Mouse (Mus musculus): ENCODE data around the gene Rgl2. TPM values are rescaled to one million over a fixed set of nuclear protein-coding genes. Genes with fewer than 3 reads are reported as not detected.
"Not testable (repeated sequence)": the region's sequence is repeated elsewhere in the genome, so short reads cannot be mapped to it uniquely, and the experiment has no call there.

The Rgl2 gene
- polyA plus RNA-seq (2015; fragmentation: Nextera tagmentation; extraction: Ambion mirVana): 10.8 and 11.6 TPM in 2 replicates

DNA sequence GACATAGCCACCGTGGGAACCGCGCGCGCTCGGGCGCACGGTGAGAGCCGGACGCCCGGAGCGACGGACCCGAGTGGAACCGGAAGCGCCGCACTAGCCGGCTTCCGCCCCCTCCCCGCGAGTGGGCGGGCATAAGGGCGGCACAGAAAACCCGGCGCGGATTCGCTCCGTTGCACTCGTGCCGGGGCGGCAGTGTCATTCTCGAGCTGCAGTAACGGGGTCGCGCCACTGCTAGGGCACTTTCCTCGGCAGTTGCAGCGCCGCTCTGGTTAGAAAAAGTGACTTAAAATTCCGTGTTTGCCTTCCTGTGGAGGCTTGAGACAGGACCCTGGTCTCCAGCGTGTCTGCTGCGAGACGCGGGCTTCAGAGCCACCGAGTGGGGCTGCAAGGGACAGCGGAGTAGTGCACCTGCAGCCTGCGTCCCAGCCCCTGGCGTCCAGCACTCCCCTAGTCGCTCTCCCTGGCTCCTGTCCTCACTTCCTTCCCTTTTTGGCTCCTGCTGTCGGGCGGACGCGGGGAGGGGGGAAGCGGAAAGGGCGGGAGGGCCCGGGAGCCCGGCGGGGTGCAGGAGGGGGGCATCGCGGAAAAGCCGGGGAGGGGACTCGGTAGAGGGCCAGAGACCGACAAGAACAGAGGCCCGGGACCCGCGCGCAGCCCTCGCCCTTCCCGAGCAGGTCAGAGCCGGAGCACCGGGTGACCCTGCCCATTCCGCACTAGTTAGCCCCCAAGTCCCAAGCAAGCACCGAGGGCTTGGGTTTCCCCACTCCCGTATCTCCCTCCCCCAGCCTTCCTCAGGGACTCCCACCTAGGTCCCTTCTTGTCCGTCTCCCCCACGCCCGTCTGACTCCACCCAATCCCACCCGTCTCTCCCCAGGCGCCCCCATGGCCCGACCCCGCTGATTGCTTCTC lies at the start of gene Rgl2:
Rgl2 (plus strand) TSS at position 173 of the 909 bp plus-strand sequence.
- Histone ChIP-seq H3K27ac (ENCODE audit: low read depth, low read length) (peak within 1 kb of the TSS; percentile 83), H3K9me3 (ENCODE audit: control insufficient read depth) (no peaks in the 10 kb centered on the region), H3K4me2 (replicated peaks; ENCODE audit: low read depth) (peak within 1 kb of the TSS; percentile 100), H3K27me3 (replicated peaks; ENCODE audit: control insufficient read depth, insufficient read depth, low read length) (no peaks in the 10 kb centered on the region), H3K9ac (ENCODE audit: low read depth, low read length) (peak within 1 kb of the TSS; percentile 81), H3K4me1 (replicated peaks; ENCODE audit: control insufficient read depth, insufficient read depth, low read length) (no peaks in the 10 kb centered on the region), H3K4me3 (ENCODE audit: low read depth, low read length) (peak within 1 kb of the TSS; percentile 81), H3K36me3 (ENCODE audit: control insufficient read depth, insufficient read depth) (peaks cover 43% of the 10 kb centered on the region)
- peak; percentile 83 for ATAC-seq
- under 1% methylated on average over 72 of the region's 80 CpGs for WGBS
- peak; percentile 64 for TF ChIP-seq CTCF (IDR thresholded peaks at IDR 0.05; ENCODE audit: low read depth)

DNA sequence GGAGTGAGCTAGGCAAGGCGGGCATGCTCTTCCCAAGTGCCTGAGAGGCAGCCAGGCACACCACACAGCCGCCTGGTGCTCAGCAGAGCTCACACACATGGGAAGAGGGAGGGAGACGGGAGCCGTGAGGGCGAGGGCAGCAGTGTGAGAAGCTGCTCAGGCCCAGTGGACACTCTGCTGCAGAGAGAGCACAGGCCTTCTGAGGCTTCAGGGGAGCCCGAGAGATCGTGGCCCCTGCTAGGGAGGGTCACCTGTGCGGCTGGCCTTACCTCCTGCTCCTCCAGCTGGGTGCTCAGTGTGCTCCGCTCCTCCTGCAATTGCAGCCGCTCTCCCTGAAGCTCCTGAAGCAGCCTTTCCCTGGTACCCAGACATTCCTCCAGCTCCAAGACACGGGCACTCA lies 45.0 kb upstream of the Rgl2 start:
- not testable (repeated sequence) for H3K4me3 ChIP-seq (ENCODE audit: low read depth, low read length); H3K4me2 ChIP-seq (replicated peaks; ENCODE audit: low read depth); H3K9ac ChIP-seq (ENCODE audit: low read depth, low read length); H3K27ac ChIP-seq (ENCODE audit: low read depth, low read length); H3K4me1 ChIP-seq (replicated peaks; ENCODE audit: control insufficient read depth, insufficient read depth, low read length); H3K9me3 ChIP-seq (ENCODE audit: control insufficient read depth); H3K27me3 ChIP-seq (replicated peaks; ENCODE audit: control insufficient read depth, insufficient read depth, low read length); ATAC-seq
- peaks cover 11% of the 10 kb centered on the region; the same call in 1 of the 2 replicates for H3K36me3 ChIP-seq (ENCODE audit: control insufficient read depth, insufficient read depth)
- 95% methylated on average over 10 of the region's 11 CpGs for WGBS

DNA sequence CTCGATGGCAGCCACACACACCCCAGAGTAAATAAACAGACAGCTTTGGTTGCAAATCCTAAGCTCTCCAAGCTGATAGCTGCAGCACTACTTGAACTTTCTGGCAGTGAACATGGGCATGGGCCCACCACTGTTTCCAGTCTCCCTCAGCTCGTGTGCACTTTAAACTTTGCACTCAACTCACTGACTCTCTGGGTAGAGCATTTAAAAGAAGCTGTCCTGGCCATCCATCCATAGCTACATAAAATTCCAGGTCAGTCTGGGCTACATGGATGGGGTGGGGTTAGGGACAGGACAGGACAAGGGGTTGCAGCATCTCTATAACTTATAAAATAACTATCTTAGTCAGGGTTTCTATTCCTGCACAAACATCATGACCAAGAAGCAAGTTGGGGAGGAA lies 41.5 kb upstream of the Rgl2 start:
- H3K36me3 ChIP-seq (ENCODE audit: control insufficient read depth, insufficient read depth): not testable (repeated sequence)
- 17% methylated on average over 2 of the region's 2 CpGs for WGBS

DNA sequence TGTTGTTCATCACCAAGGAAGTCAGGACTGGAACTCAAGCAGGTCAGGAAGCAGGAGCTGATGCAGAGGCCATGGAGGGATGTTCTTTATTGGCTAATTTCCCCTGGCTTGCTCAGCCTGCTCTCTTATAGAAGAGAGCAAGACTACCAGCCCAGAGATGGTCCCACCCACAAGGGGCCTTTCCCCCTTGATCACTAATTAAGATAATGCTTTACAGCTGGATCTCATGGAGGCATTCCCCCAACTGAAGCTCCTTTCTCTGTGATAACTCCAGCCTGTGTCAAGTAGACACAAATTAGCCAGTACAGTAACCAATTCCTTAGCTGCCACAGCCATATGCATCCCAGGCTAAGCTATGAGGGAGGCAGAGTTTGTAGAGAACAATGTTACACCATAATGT lies 41.1 kb upstream of the Rgl2 start:
- H3K27me3 ChIP-seq (replicated peaks; ENCODE audit: control insufficient read depth, insufficient read depth, low read length); H3K9me3 ChIP-seq (ENCODE audit: control insufficient read depth); ATAC-seq; H3K27ac ChIP-seq (ENCODE audit: low read depth, low read length); H3K36me3 ChIP-seq (ENCODE audit: control insufficient read depth, insufficient read depth); H3K4me3 ChIP-seq (ENCODE audit: low read depth, low read length); H3K4me1 ChIP-seq (replicated peaks; ENCODE audit: control insufficient read depth, insufficient read depth, low read length); H3K4me2 ChIP-seq (replicated peaks; ENCODE audit: low read depth); H3K9ac ChIP-seq (ENCODE audit: low read depth, low read length): not testable (repeated sequence)

More for the DNA sequence above, 41.5 kb upstream of the Rgl2 start:
- not testable (repeated sequence) for H3K4me3 ChIP-seq (ENCODE audit: low read depth, low read length); H3K27me3 ChIP-seq (replicated peaks; ENCODE audit: control insufficient read depth, insufficient read depth, low read length); H3K4me2 ChIP-seq (replicated peaks; ENCODE audit: low read depth); H3K9ac ChIP-seq (ENCODE audit: low read depth, low read length); ATAC-seq; H3K27ac ChIP-seq (ENCODE audit: low read depth, low read length); H3K9me3 ChIP-seq (ENCODE audit: control insufficient read depth); H3K4me1 ChIP-seq (replicated peaks; ENCODE audit: control insufficient read depth, insufficient read depth, low read length)

DNA sequence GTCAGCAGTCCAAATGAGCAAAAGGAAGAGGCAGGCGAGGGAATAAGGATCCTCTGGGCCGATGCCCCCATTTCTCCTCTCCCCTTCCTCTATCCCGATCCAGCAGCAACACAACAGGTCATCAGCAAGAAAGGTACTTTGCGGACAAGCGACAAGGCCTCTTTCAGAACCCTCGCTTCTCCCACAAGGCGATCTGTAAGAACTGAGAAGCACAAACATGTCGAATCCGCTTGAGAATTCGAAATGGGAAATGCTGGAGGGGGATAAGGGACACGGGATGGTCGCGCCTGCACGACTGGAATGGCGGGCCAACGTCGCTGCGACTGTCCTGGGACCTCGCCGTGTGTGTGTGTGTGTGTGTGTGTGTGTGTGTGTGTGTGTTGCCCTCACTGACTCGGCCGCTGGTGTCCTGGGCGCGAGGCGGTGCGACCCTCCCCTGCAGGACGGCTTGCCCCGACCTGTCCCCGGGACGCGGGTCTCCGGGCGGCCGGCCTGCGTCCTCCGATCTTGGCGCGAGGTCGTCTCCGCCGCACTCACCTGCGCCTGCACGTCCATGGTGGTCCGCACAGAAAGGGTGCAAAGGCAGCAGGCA lies 39.3 kb upstream of the Rgl2 start:
- not testable (repeated sequence) for H3K27ac ChIP-seq (ENCODE audit: low read depth, low read length); H3K27me3 ChIP-seq (replicated peaks; ENCODE audit: control insufficient read depth, insufficient read depth, low read length); ATAC-seq; H3K4me1 ChIP-seq (replicated peaks; ENCODE audit: control insufficient read depth, insufficient read depth, low read length); H3K9me3 ChIP-seq (ENCODE audit: control insufficient read depth); H3K36me3 ChIP-seq (ENCODE audit: control insufficient read depth, insufficient read depth)
- peak overlapping the region; percentile 80 for H3K4me2 ChIP-seq (replicated peaks; ENCODE audit: low read depth)
- peak overlapping the region; percentile 66 for H3K4me3 ChIP-seq (ENCODE audit: low read depth, low read length)
- H3K9ac ChIP-seq (ENCODE audit: low read depth, low read length): peak overlapping the region; percentile 40; the same call in 1 of the 2 replicates
- under 1% methylated on average over 44 of the region's 44 CpGs for WGBS

DNA sequence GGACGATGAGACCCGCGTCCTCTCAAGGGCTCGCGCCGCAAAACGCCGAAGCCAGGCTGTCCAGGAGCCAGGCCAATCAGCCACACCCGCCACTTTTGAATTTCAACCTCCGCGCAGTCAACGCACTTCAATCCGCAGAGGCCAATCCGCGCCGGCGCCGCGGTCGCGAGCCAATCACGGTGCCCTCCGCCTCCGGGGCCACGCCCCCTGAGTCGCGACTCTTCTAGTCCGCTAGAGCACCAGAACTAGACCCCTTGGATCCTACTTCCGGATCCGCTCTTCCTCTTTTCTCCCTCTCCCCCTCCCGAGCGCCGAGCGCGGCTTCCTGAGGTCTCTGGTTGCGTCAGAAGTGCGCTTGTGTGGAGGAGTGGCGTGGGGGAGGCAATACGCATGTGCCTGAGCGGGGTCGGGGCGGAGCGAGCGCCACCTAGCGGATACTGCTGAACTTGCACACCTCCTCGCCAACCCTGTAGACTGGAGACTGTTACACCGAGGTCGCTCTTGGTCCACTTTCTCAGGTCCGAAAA lies 38.7 kb upstream of the Rgl2 start, which contains the start of gene Kifc1:
Kifc1 (minus strand) TSS at position 129 of the 527 bp plus-strand sequence.
- Histone ChIP-seq H3K4me2 (replicated peaks; ENCODE audit: low read depth) (peak within 1 kb of the TSS; percentile 80), H3K4me1 (replicated peaks; ENCODE audit: control insufficient read depth, insufficient read depth, low read length) (no peaks in the 10 kb centered on the region), H3K27me3 (replicated peaks; ENCODE audit: control insufficient read depth, insufficient read depth, low read length) (no peaks in the 10 kb centered on the region), H3K9ac (ENCODE audit: low read depth, low read length) (peak within 1 kb of the TSS; percentile 40; the same call in 1 of the 2 replicates), H3K4me3 (ENCODE audit: low read depth, low read length) (peak within 1 kb of the TSS; percentile 66), H3K27ac (ENCODE audit: low read depth, low read length) (no peak within 1 kb of the TSS), H3K36me3 (ENCODE audit: control insufficient read depth, insufficient read depth) (peaks cover under 1% of the 10 kb centered on the region; the same call in 1 of the 2 replicates), H3K9me3 (ENCODE audit: control insufficient read depth) (no peaks in the 10 kb centered on the region)
- ATAC-seq: peak; percentile 99
- TF ChIP-seq CTCF (IDR thresholded peaks at IDR 0.05; ENCODE audit: low read depth): peak; percentile 100
- WGBS: under 1% methylated on average over 49 of the region's 49 CpGs

Measured in intestine, postnatal 0 days (tissue).